Mouse (Mus musculus) erythroblast, embryonic 14.5 days (primary cell): ENCODE results near the gene Prrg3. TPM values are rescaled to one million over a fixed set of nuclear protein-coding genes. Genes with fewer than 3 reads are reported as not detected.

ENCODE experiments used
- H3K27me3 ChIP-seq: 2 replicates; pipeline ENCODE4 v1.6.1; 2012; ENCODE audit warnings: inconsistent platforms; ENCODE audit not compliant: control insufficient read depth
- H3K36me3 ChIP-seq: 2 replicates; pipeline ENCODE4 v1.6.1; 2012; ENCODE audit warnings: mild to moderate bottlenecking, inconsistent platforms; ENCODE audit not compliant: control insufficient read depth
- H3K4me1 ChIP-seq: 2 replicates; pipeline ENCODE4 v1.6.1; 2012; ENCODE audit warnings: inconsistent platforms; ENCODE audit not compliant: control insufficient read depth
- H3K4me3 ChIP-seq: replicated peaks from 2 replicates; pipeline ENCODE3; 2012; ENCODE audit warnings: moderate library complexity, mild to moderate bottlenecking, inconsistent platforms
- H3K9me3 ChIP-seq: 2 replicates; pipeline ENCODE4 v1.6.1; 2012; ENCODE audit warnings: low read length, inconsistent platforms, mixed read lengths; ENCODE audit not compliant: control insufficient read depth
- GATA1 ChIP-seq: IDR thresholded peaks from 2 replicates; pipeline ENCODE4 v1.6.1; 2012; ENCODE audit warnings: low read length, inconsistent platforms, mixed read lengths
- TAL1 ChIP-seq: IDR thresholded peaks from 3 replicates; pipeline ENCODE4 v1.6.1; 2012; ENCODE audit warnings: low read length, inconsistent platforms, mixed read lengths
- polyA plus RNA-seq: library from polyadenylated mRNA; stranded (reverse); fragments of >175 nt; gene quantifications from 2 replicates; pipeline ENCODE4 v1.2.3, GENCODE M21; 2012

Prrg3 gene
- polyA plus RNA-seq, 1 experiment: not detected

DNA sequence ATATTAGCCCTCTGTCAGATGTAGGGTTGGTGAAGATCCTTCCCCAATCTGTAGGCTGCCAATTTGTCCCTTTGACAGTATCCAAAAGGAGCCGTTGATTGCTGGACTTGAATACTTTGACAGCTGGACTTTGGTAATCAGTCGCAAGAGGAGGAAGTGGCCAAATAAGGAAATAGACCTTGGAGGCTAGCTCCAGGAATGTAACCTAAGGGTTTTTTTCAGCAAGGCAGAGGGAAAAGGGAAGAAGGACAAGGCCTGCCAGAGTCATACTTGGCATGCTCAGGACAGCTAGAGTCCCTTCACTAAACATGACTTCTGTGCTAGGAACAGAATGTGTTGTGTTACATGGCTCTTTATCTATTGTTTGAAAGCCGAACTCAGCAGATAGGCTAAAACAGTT lies 18.0 kb downstream of the Prrg3 start:
- Histone ChIP-seq H3K9me3 (no peaks in the 10 kb centered on the region), H3K27me3 (no peaks in the 10 kb centered on the region; the same call in 1 of the 2 replicates), H3K36me3 (no peaks in the 10 kb centered on the region), H3K4me3 (no peak overlapping the region), H3K4me1 (no peaks in the 10 kb centered on the region)
- TF ChIP-seq TAL1 (no peak), GATA1 (no peak)

DNA sequence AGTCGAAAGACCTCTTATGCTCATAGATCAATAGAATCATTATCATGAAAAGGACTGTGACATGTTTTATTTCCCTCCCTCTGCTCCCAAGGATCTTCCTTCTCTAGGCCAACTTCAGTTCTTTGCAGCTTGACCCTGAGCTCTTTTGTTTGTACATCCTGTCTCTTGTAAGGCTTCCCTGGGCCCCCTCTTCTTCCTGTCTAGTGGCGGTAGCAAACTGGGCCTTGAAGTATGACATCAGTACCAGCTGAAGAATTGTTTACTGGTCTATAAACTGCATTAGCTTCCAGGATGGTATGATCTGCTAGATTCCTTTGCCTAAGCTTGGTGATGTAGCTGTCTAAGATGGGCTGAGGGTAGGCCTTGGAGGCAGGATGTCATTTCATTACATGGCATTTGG lies 18.9 kb downstream of the Prrg3 start:
- Histone ChIP-seq H3K36me3 (no peaks in the 10 kb centered on the region), H3K9me3 (no peaks in the 10 kb centered on the region), H3K27me3 (no peaks in the 10 kb centered on the region; the same call in 1 of the 2 replicates), H3K4me3 (no peak overlapping the region), H3K4me1 (no peaks in the 10 kb centered on the region)
- TF ChIP-seq GATA1 (no peak), TAL1 (no peak)

DNA sequence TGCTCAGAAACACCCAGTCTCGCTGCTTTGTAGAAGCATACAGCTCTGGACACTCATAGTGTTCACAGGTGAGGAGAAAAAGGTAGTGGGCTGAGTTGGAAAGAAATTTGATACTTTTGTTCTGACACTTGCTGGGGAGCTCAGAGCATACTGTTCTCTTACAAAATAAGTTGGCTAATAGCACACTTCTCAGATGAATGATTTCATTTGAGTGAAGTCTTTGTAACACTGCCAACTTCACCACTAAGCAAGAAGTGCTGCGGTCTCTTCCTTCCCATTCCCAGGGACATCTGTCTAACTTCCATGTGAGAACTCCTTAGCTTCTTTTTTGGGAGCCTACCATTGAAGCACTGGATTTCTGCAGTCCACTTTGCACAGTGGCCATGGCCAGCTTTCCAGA lies 20.8 kb downstream of the Prrg3 start:
- Histone ChIP-seq H3K9me3 (no peaks in the 10 kb centered on the region), H3K4me3 (no peak overlapping the region), H3K36me3 (no peaks in the 10 kb centered on the region), H3K27me3 (no peaks in the 10 kb centered on the region; the same call in 1 of the 2 replicates), H3K4me1 (no peaks in the 10 kb centered on the region)
- no peak for TF ChIP-seq GATA1
- no peak for TF ChIP-seq TAL1

DNA sequence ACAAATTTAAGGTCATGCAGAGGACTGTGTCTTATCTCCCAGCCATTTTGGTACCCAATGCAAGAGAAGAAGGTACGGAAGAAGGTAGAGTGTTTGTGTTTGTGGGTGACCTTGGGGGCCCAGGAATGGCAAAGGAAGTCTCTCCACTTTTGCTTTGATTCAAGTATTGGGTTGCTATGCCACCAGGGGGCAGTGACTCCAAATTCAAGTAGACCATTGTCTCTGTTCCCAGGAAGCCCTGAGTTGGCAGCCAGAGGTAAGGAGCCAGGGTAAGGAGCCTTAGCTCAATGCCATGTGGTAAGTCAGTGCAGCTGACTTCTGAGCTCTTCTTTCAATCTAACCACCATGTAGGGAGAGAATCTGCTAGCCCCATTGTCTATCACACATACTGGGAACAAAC lies 21.4 kb downstream of the Prrg3 start:
- Histone ChIP-seq H3K9me3 (no peaks in the 10 kb centered on the region), H3K36me3 (no peaks in the 10 kb centered on the region), H3K4me1 (no peaks in the 10 kb centered on the region), H3K27me3 (no peaks in the 10 kb centered on the region; the same call in 1 of the 2 replicates), H3K4me3 (no peak overlapping the region)
- TF ChIP-seq TAL1: no peak
- TF ChIP-seq GATA1: no peak

DNA sequence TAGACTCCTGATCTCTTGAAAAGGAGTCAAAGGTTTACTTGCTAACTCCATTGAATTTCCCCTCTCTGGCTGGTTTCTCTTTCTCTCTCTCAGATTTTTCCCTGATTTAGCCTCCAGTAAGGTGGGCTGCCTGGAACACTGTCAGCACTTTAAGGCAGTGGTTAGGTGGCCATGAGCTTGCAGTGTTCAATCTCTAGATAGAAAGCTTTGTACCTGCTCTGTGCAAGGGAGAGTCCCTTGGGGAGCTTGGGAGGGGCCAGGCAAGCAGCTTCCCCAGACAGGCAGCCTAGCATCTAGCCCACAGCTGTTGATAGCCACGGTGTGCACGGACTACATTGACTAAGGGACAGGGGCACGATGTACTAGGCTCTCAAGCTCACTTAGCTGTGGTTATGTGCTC lies 29.1 kb downstream of the Prrg3 start, which contains the start of gene Cnga2:
Gene Cnga2, plus strand, starts transcription at position 301 of the 400 bp plus-strand sequence.
- H3K9me3 ChIP-seq: no peaks in the 10 kb centered on the region
- H3K4me3 ChIP-seq: no peak within 1 kb of the TSS
- H3K4me1 ChIP-seq: no peaks in the 10 kb centered on the region
- H3K27me3 ChIP-seq: 0 out of 2 replicates have a peak, but pooled peaks cover 3% of the 10 kb centered on the region
- TF ChIP-seq TAL1: no peak
- no peak for TF ChIP-seq GATA1
- H3K36me3 ChIP-seq: no peaks in the 10 kb centered on the region

DNA sequence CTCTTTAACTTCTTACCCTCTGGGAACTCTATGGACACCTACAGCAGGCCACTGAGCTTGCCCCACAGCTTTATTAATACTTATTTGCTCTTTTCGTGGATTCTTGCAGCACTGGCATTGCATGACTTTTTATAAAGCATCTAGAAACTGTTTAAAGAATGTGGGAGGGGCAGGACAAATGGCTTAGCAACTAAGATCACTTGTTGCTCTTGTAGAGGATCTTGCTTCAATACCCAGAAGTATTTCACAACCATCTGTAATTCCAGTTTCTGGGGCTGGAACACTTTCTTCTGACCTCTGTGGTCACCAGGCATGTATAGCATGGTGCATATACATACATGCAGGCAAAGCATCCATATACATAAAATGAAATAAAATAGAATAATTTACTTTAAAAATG lies 33.5 kb downstream of the Prrg3 start:
- no peaks in the 10 kb centered on the region for H3K36me3 ChIP-seq
- no peaks in the 10 kb centered on the region for H3K4me1 ChIP-seq
- H3K4me3 ChIP-seq: no peak overlapping the region
- peaks cover 3% of the 10 kb centered on the region; the same call in 1 of the 2 replicates for H3K27me3 ChIP-seq
- no peak for TF ChIP-seq GATA1
- TF ChIP-seq TAL1: no peak
- H3K9me3 ChIP-seq: no peaks in the 10 kb centered on the region

DNA sequence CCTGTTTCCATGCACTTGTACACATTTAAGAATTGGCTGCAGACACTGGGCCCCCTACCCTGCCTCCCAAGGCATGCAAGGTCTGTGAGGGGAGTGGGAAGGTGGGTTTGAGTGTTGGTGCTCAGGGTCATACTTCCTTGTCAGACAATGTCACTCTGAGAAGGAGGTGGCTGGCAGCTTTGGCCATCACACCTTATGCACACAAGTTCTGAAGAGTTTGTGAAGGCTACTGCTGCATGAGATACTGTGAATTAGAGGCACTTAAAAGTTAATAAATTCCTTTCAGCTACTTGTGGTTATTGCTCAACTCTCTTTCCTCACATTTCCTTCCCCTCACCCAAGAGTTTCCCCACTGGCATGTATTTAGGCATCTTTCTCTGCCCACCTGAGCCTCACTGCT lies 47.5 kb downstream of the Prrg3 start:
- H3K4me3 ChIP-seq: no peak overlapping the region
- no peaks in the 10 kb centered on the region for H3K36me3 ChIP-seq
- TF ChIP-seq TAL1 (no peak), GATA1 (no peak)
- no peaks in the 10 kb centered on the region for H3K4me1 ChIP-seq
- no peaks in the 10 kb centered on the region for H3K9me3 ChIP-seq
- no peaks in the 10 kb centered on the region for H3K27me3 ChIP-seq

DNA sequence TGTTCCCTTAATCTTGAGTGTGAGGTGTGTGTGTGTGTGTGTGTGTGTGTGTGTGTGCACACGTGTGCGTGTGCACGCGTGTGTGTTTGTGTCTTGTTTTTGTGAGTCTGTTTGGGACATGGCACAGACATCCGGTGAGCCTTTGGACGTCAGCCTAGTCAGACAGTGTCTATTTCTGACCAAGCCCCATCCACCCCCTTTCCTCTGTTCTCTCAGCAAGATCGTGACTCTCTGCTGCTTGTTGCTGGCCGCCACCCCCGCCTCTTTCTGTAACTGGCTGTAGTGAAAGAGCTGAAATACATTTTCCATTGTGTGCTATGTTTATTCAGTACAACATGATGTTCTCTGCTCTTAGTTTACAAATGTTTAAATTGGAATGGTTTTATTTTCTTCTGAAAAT lies 49.8 kb downstream of the Prrg3 start:
- Histone ChIP-seq H3K27me3 (no peaks in the 10 kb centered on the region), H3K36me3 (no peaks in the 10 kb centered on the region), H3K9me3 (no peaks in the 10 kb centered on the region), H3K4me3 (no peak overlapping the region), H3K4me1 (no peaks in the 10 kb centered on the region)
- TF ChIP-seq TAL1 (no peak), GATA1 (no peak)

DNA sequence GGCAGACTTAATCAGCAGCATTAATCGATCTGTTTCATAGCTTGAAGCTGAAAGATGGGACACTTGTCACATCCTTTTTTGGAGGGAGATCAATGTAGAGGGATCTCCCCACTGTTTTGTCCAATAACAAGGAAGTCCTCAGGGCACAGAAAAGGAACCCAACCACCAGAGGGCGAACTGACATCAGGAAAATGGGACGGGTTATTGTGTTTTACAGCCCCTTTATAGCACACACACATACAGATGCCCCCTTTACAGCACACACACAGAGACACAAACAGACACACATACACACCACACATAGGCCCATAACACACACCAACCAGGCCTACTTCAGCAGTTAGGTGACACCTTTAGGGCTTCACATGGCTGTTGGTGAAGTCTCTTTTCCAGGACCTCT lies 50.4 kb downstream of the Prrg3 start:
- H3K9me3 ChIP-seq: no peaks in the 10 kb centered on the region
- no peaks in the 10 kb centered on the region for H3K36me3 ChIP-seq
- no peaks in the 10 kb centered on the region for H3K27me3 ChIP-seq
- H3K4me3 ChIP-seq: no peak overlapping the region
- TF ChIP-seq GATA1: no peak
- no peak for TF ChIP-seq TAL1
- H3K4me1 ChIP-seq: no peaks in the 10 kb centered on the region

DNA sequence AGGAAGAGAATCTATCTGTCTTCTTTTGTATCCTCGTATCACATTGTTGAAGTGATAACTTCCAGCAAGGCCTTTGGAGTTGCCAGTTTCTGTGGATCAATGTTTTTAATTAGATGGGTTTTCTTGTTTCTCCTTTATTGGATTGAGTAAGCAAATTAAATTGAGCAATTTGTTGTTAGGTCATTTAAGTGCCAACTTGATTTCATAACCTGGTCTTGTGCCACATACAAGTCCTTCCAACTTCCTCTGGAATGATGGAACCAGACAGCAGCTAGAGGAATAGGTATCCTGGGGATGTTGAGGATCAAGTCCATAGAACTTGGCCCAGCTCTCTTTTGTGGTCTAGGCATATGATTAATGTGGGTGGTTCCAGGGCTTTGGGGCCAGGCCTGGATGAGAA lies 59.8 kb downstream of the Prrg3 start:
- H3K9me3 ChIP-seq: no peaks in the 10 kb centered on the region
- H3K4me3 ChIP-seq: no peak overlapping the region
- no peaks in the 10 kb centered on the region for H3K4me1 ChIP-seq
- no peaks in the 10 kb centered on the region for H3K27me3 ChIP-seq
- TF ChIP-seq TAL1: no peak
- TF ChIP-seq GATA1: no peak
- no peaks in the 10 kb centered on the region for H3K36me3 ChIP-seq

Other genes with a start within 250 kb of the Prrg3 start
- gene Vma21, start 146.7 kb upstream of the Prrg3 start, polyA plus RNA-seq: 0.15 and 0.22 TPM in 2 replicates
- gene Gm1141, start 41.6 kb upstream of the Prrg3 start, polyA plus RNA-seq: not detected in 2 replicates
- not detected in 2 replicates for gene Fate1, start 10.4 kb downstream of the Prrg3 start, polyA plus RNA-seq
- gene Cnga2, start 29.2 kb downstream of the Prrg3 start, polyA plus RNA-seq: not detected in 2 replicates